Mouse (Mus musculus) limb, embryonic 14.5 days (tissue): ENCODE measurements around the gene Magi1. TPM values are rescaled to one million over a fixed set of nuclear protein-coding genes. Genes with fewer than 3 reads are reported as not detected.
A peak's percentile ranks its signal among the peaks of the same experiment; 100 is the strongest.

Source experiments
- ATAC-seq: fragments of 200-750 bp; cut with Nextera tagmentation; 2 replicates; pipeline ENCODE4 v1.8.0; 2017; ENCODE audit warnings: low read depth, moderate number of reproducible peaks, moderate TSS enrichment; ENCODE audit not compliant: low FRiP score
- DNase-seq: peaks from one replicate; pipeline ENCODE4 v3.0.0-alpha.2; 2015; ENCODE audit warnings: low spot score
- H3K27ac ChIP-seq: fragments of 300-500 bp; sonication (generic); replicated peaks from 2 replicates; pipeline ENCODE4 v1.5.1; 2014; ENCODE audit warnings: low read depth, mild to moderate bottlenecking, low read length, moderate library complexity, mixed read lengths
- H3K27me3 ChIP-seq: fragments of 300-500 bp; sonication (generic); 2 replicates; pipeline ENCODE4 v1.6.1; 2014; ENCODE audit warnings: low read length, mixed read lengths; ENCODE audit not compliant: control insufficient read depth, insufficient read depth
- H3K36me3 ChIP-seq: fragments of 300-500 bp; sonication (generic); 2 replicates; pipeline ENCODE4 v1.6.1; 2014; ENCODE audit warnings: mild to moderate bottlenecking, low read length, moderate library complexity, mixed read lengths; ENCODE audit not compliant: control insufficient read depth, insufficient read depth
- H3K4me1 ChIP-seq: fragments of 300-500 bp; sonication (generic); 2 replicates; pipeline ENCODE4 v1.6.1; 2014; ENCODE audit warnings: antibody characterized with exemption, low read length, mixed read lengths; ENCODE audit not compliant: control insufficient read depth, insufficient read depth
- H3K4me2 ChIP-seq: fragments of 300-500 bp; sonication (generic); replicated peaks from 2 replicates; pipeline ENCODE4 v1.6.1; 2014; ENCODE audit warnings: low read depth, mild to moderate bottlenecking, low read length, moderate library complexity; ENCODE audit not compliant: severe bottlenecking
- H3K4me3 ChIP-seq: fragments of 300-500 bp; sonication (generic); replicated peaks from 2 replicates; pipeline ENCODE4 v1.5.1; 2014; ENCODE audit warnings: low read length
- H3K9ac ChIP-seq: fragments of 300-500 bp; sonication (generic); 2 replicates; pipeline ENCODE4 v1.6.1; 2014; ENCODE audit warnings: mild to moderate bottlenecking, low read depth, low read length, moderate library complexity; ENCODE audit not compliant: severe bottlenecking
- H3K9me3 ChIP-seq: fragments of 300-500 bp; sonication (generic); 2 replicates; pipeline ENCODE4 v1.6.1; 2016; ENCODE audit warnings: low read length; ENCODE audit not compliant: control insufficient read depth
- POLR2A ChIP-seq: fragments of 200-500 bp; IDR thresholded peaks from 2 replicates; pipeline ENCODE4 v1.8.0; 2012; ENCODE audit warnings: inconsistent platforms, mild to moderate bottlenecking, moderate library complexity, borderline replicate concordance; ENCODE audit not compliant: insufficient read depth, insufficient read length; ENCODE audit errors: extremely low read depth
- WGBS: fragments of 180-500 bp; shearing (Covaris S2); extraction: QIAGEN DNeasy Blood & Tissue Kit; methylation state at CpG from one replicate; pipeline ENCODE4 v1.1.7; 2014; 5-methylcytosine and 5-hydroxymethylcytosine counted together
- polyA plus RNA-seq, 2 experiments: library from polyadenylated mRNA; depleted of rRNA in 1 of 2; stranded (reverse) in 1 of 2; unstranded in 1 of 2; fragments of >200 nt; fragmentation: Nextera tagmentation in 1 of 2; extraction: Ambion mirVana in 1 of 2; gene quantifications; 2 replicates each; pipeline versions ENCODE4 v1.2.1 to v1.2.3; 2012 to 2014

Gene Magi1
- polyA plus RNA-seq, 2 experiments = 9.7 to 15.0 TPM

DNA sequence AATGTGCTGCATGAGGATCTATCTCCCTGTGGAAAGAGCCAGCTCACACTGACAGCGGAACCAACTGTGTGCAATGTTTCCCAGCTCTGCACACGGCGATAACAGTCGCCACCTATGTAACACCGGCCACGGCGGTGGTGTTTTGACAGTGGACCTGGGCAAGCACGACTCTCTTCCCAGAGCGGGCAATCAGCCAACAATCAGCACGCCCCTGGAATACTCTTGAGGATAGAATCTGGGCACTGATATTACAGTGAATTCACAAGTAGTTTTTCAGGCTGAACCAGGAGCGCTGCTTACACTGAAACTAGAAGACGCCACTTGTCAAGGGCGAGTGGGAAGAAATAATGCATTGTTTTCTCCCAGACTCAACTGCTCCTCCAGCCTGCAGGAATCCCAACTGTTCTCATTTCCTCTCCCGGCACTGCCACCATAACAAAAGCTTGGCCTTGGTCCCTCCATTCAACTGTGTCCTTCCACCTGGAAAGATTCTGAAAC is 100.3 kb downstream of the Magi1 start:
- H3K27me3 ChIP-seq = no peaks in the 10 kb centered on the region
- 53% methylated on average over 14 of the region's 14 CpGs for WGBS
- H3K4me2 ChIP-seq = peak overlapping the region; percentile 18; the same call in 1 of the 2 replicates
- peaks cover 38% of the 10 kb centered on the region for H3K4me1 ChIP-seq
- no peaks in the 10 kb centered on the region for H3K9me3 ChIP-seq
- ATAC-seq (peak; percentile 19), DNase-seq (no peak)
- no peak for TF ChIP-seq POLR2A
- peak overlapping the region; percentile 26; the same call in 1 of the 2 replicates for H3K27ac ChIP-seq
- H3K36me3 ChIP-seq = no peaks in the 10 kb centered on the region
- no peak overlapping the region for H3K9ac ChIP-seq
- no peak overlapping the region for H3K4me3 ChIP-seq

DNA sequence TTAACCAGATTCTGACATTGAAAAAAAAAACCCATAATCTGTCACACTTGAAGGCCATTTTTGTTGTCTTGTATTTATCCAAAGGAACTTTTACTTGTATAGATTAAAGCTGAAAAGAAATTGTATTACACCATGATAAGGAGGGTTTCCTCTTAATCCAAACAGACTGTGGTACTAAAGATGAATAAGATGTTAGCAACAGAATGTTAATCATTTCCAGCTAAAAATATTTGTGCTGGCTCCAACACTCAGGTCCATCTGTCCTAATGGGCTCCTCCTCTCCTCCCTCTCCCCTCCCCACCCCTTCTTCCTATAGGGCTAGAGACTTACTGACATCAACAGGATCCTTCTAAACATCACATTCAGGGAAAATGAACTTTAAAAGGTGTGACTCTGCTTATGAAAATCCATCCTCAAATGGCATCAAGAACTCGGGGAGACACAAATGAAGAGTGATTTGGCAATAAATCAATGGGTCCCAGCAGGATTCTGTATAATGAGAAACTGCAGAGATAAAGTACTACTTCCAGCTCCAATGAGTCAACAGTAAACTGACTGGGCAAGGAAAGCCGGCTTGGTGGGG is 102.0 kb downstream of the Magi1 start:
- Histone ChIP-seq H3K27ac (no peak overlapping the region), H3K9me3 (no peaks in the 10 kb centered on the region), H3K4me2 (no peak overlapping the region), H3K9ac (no peak overlapping the region), H3K27me3 (no peaks in the 10 kb centered on the region), H3K4me3 (no peak overlapping the region), H3K4me1 (peaks cover 33% of the 10 kb centered on the region), H3K36me3 (no peaks in the 10 kb centered on the region)
- TF ChIP-seq POLR2A = no peak
- DNase-seq = no peak
- 8% methylated on average over 2 of the region's 2 CpGs for WGBS
- no peak for ATAC-seq

GRCm38 (mm10) chr6:94180331-94181150 is 103.2 kb downstream of the Magi1 start:
- DNase-seq = no peak
- Histone ChIP-seq H3K36me3 (no peaks in the 10 kb centered on the region), H3K27ac (no peak overlapping the region), H3K9me3 (no peaks in the 10 kb centered on the region), H3K27me3 (no peaks in the 10 kb centered on the region), H3K4me1 (peaks cover 33% of the 10 kb centered on the region), H3K9ac (no peak overlapping the region), H3K4me3 (no peak overlapping the region), H3K4me2 (no peak overlapping the region)
- no peak for TF ChIP-seq POLR2A
- ATAC-seq = no peak
- 89% methylated on average over 14 of the region's 14 CpGs for WGBS

GRCm38 (mm10) chr6:94177559-94177958 is 106.2 kb downstream of the Magi1 start:
- WGBS = 73% methylated on average over 3 of the region's 3 CpGs
- no peak overlapping the region for H3K4me3 ChIP-seq
- H3K36me3 ChIP-seq = no peaks in the 10 kb centered on the region
- H3K27ac ChIP-seq = no peak overlapping the region
- no peaks in the 10 kb centered on the region for H3K27me3 ChIP-seq
- H3K4me1 ChIP-seq = peaks cover 9% of the 10 kb centered on the region
- TF ChIP-seq POLR2A = no peak
- no peaks in the 10 kb centered on the region for H3K9me3 ChIP-seq
- DNase-seq (no peak), ATAC-seq (no peak)
- H3K9ac ChIP-seq = no peak overlapping the region
- no peak overlapping the region for H3K4me2 ChIP-seq

DNA sequence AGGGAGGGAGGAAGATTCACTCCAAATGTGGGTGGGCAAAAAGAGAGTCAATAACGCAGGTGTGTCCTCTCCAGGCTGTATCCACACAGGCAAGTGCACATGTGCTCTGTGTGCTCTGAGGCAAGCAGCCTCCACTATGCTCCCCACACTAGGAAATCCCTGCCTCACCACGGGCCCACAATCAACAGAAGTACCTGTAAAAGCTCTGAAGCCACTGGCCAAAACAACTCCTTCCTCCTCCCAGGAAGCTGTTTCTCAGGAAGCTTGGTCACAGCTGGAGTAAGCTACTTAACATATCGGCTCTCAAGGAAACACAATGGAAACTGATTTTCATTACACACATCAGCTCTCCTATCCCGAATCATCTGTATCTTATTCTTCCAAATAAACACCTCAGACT is 107.0 kb downstream of the Magi1 start:
- WGBS = 22% methylated on average over 4 of the region's 4 CpGs
- H3K4me3 ChIP-seq = no peak overlapping the region
- 0 out of 2 replicates have a peak, but pooled peaks cover 3% of the 10 kb centered on the region for H3K4me1 ChIP-seq
- DNase-seq = no peak
- no peak for ATAC-seq
- H3K9ac ChIP-seq = no peak overlapping the region
- no peak overlapping the region for H3K4me2 ChIP-seq
- H3K27me3 ChIP-seq = no peaks in the 10 kb centered on the region
- H3K36me3 ChIP-seq = no peaks in the 10 kb centered on the region
- TF ChIP-seq POLR2A = no peak
- H3K9me3 ChIP-seq = no peaks in the 10 kb centered on the region
- H3K27ac ChIP-seq = no peak overlapping the region
